Mouse (Mus musculus): ENCODE data around the gene Spag4. TPM values are rescaled to one million over a fixed set of nuclear protein-coding genes. Genes with fewer than 3 reads are reported as not detected.

Spag4 gene
- polyA plus RNA-seq, 1 experiment from 2014 or later: 5.0 TPM

- Histone ChIP-seq H3K9me3 (ENCODE audit: control insufficient read depth, low read length) (no peaks in the 10 kb centered on the region), H3K4me3 (ENCODE audit: low read depth, low read length) (no peak within 1 kb of the TSS), H3K9ac (ENCODE audit: low read length) (no peak within 1 kb of the TSS), H3K27me3 (ENCODE audit: control insufficient read depth, insufficient read depth, low read length) (no peaks in the 10 kb centered on the region), H3K27ac (ENCODE audit: low read depth, low read length) (no peak within 1 kb of the TSS), H3K4me2 (ENCODE audit: low read depth, low read length, severe bottlenecking) (no peak within 1 kb of the TSS), H3K4me1 (replicated peaks; ENCODE audit: control insufficient read depth, insufficient read depth, low read length) (no peaks in the 10 kb centered on the region), H3K36me3 (ENCODE audit: control insufficient read depth, insufficient read depth, low read length) (no peaks in the 10 kb centered on the region)
- no peak for ATAC-seq (replicated peaks; ENCODE audit: low FRiP score)
- DNase-seq (ENCODE audit: low spot score): no peak
- WGBS: 82% methylated on average over 9 of the region's 9 CpGs
Observed at GRCm38 (mm10) chr2:156052816-156053215, 12.2 kb upstream of the Spag4 start, which contains the start of gene Fer1l4. Gene Fer1l4 (minus strand): TSS chr2:156052947.

GRCm38 (mm10) chr2:156066126-156066525 is 1.2 kb downstream of the Spag4 start:
- Histone ChIP-seq H3K27ac (ENCODE audit: low read depth, low read length) (no peak overlapping the region), H3K9me3 (ENCODE audit: control insufficient read depth, low read length) (no peaks in the 10 kb centered on the region), H3K4me3 (ENCODE audit: low read depth, low read length) (peak overlapping the region; percentile 62), H3K36me3 (ENCODE audit: control insufficient read depth, insufficient read depth, low read length) (peaks cover 4% of the 10 kb centered on the region; the same call in 1 of the 2 replicates), H3K9ac (ENCODE audit: low read length) (peak overlapping the region; percentile 81), H3K4me1 (replicated peaks; ENCODE audit: control insufficient read depth, insufficient read depth, low read length) (peaks cover 11% of the 10 kb centered on the region; the same call in 1 of the 2 replicates), H3K4me2 (ENCODE audit: low read depth, low read length, severe bottlenecking) (peak overlapping the region; percentile 93), H3K27me3 (ENCODE audit: control insufficient read depth, insufficient read depth, low read length) (no peaks in the 10 kb centered on the region)
- 35% methylated on average over 9 of the region's 10 CpGs for WGBS
- ATAC-seq (replicated peaks; ENCODE audit: low FRiP score) (no peak), DNase-seq (ENCODE audit: low spot score) (no peak)

GRCm38 (mm10) chr2:156067916-156068315 is 2.9 kb downstream of the Spag4 start:
- H3K9me3 ChIP-seq (ENCODE audit: control insufficient read depth, low read length): no peaks in the 10 kb centered on the region
- no peak overlapping the region for H3K4me2 ChIP-seq (ENCODE audit: low read depth, low read length, severe bottlenecking)
- H3K4me1 ChIP-seq (replicated peaks; ENCODE audit: control insufficient read depth, insufficient read depth, low read length): peaks cover 11% of the 10 kb centered on the region; the same call in 1 of the 2 replicates
- no peak for DNase-seq (ENCODE audit: low spot score)
- peaks cover 4% of the 10 kb centered on the region; the same call in 1 of the 2 replicates for H3K36me3 ChIP-seq (ENCODE audit: control insufficient read depth, insufficient read depth, low read length)
- no peaks in the 10 kb centered on the region for H3K27me3 ChIP-seq (ENCODE audit: control insufficient read depth, insufficient read depth, low read length)
- no peak for ATAC-seq (replicated peaks; ENCODE audit: low FRiP score)
- 94% methylated on average over 10 of the region's 10 CpGs for WGBS
- no peak overlapping the region for H3K27ac ChIP-seq (ENCODE audit: low read depth, low read length)
- no peak overlapping the region for H3K9ac ChIP-seq (ENCODE audit: low read length)
- H3K4me3 ChIP-seq (ENCODE audit: low read depth, low read length): no peak overlapping the region

GRCm38 (mm10) chr2:156071236-156071635 is 6.3 kb downstream of the Spag4 start:
- no peaks in the 10 kb centered on the region for H3K9me3 ChIP-seq (ENCODE audit: control insufficient read depth, low read length)
- H3K9ac ChIP-seq (ENCODE audit: low read length): no peak overlapping the region
- H3K27me3 ChIP-seq (ENCODE audit: control insufficient read depth, insufficient read depth, low read length): no peaks in the 10 kb centered on the region
- H3K4me3 ChIP-seq (ENCODE audit: low read depth, low read length): no peak overlapping the region
- peaks cover 23% of the 10 kb centered on the region for H3K36me3 ChIP-seq (ENCODE audit: control insufficient read depth, insufficient read depth, low read length)
- H3K4me2 ChIP-seq (ENCODE audit: low read depth, low read length, severe bottlenecking): no peak overlapping the region
- 96% methylated on average over 10 of the region's 10 CpGs for WGBS
- H3K4me1 ChIP-seq (replicated peaks; ENCODE audit: control insufficient read depth, insufficient read depth, low read length): peaks cover 2% of the 10 kb centered on the region; the same call in 1 of the 2 replicates
- DNase-seq (ENCODE audit: low spot score) (no peak), ATAC-seq (replicated peaks; ENCODE audit: low FRiP score) (no peak)
- no peak overlapping the region for H3K27ac ChIP-seq (ENCODE audit: low read depth, low read length)

GRCm38 (mm10) chr2:156073725-156074124 is 8.8 kb downstream of the Spag4 start:
- H3K4me1 ChIP-seq (replicated peaks; ENCODE audit: control insufficient read depth, insufficient read depth, low read length): no peaks in the 10 kb centered on the region
- WGBS: 97% methylated on average over 15 of the region's 15 CpGs
- no peak for DNase-seq (ENCODE audit: low spot score)
- no peaks in the 10 kb centered on the region for H3K27me3 ChIP-seq (ENCODE audit: control insufficient read depth, insufficient read depth, low read length)
- no peak overlapping the region for H3K27ac ChIP-seq (ENCODE audit: low read depth, low read length)
- no peak for ATAC-seq (replicated peaks; ENCODE audit: low FRiP score)
- peaks cover 37% of the 10 kb centered on the region for H3K36me3 ChIP-seq (ENCODE audit: control insufficient read depth, insufficient read depth, low read length)
- H3K9ac ChIP-seq (ENCODE audit: low read length): no peak overlapping the region
- no peaks in the 10 kb centered on the region for H3K9me3 ChIP-seq (ENCODE audit: control insufficient read depth, low read length)
- H3K4me3 ChIP-seq (ENCODE audit: low read depth, low read length): no peak overlapping the region
- no peak overlapping the region for H3K4me2 ChIP-seq (ENCODE audit: low read depth, low read length, severe bottlenecking)

DNA sequence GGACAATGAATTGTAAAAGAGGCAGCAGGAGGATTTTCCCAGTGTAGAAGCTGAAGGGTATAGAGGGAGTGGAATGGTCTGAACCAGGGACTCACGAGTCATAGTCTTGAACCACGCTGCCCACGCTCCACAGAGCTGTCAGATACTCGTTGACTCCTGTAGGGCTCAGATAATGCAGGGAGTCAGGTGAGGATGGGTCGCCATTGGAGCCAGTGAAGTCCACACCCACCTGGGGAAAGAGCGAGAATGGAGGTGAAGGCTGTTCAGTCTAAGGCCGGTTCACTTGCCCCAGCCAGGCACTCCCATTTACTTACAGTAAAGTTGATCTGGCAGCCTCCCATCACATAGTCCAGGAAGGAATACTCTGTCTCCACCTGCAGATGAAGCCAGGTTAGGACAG is 12.5 kb downstream of the Spag4 start:
- no peaks in the 10 kb centered on the region for H3K9me3 ChIP-seq (ENCODE audit: control insufficient read depth, low read length)
- peaks cover 39% of the 10 kb centered on the region for H3K36me3 ChIP-seq (ENCODE audit: control insufficient read depth, insufficient read depth, low read length)

DNA sequence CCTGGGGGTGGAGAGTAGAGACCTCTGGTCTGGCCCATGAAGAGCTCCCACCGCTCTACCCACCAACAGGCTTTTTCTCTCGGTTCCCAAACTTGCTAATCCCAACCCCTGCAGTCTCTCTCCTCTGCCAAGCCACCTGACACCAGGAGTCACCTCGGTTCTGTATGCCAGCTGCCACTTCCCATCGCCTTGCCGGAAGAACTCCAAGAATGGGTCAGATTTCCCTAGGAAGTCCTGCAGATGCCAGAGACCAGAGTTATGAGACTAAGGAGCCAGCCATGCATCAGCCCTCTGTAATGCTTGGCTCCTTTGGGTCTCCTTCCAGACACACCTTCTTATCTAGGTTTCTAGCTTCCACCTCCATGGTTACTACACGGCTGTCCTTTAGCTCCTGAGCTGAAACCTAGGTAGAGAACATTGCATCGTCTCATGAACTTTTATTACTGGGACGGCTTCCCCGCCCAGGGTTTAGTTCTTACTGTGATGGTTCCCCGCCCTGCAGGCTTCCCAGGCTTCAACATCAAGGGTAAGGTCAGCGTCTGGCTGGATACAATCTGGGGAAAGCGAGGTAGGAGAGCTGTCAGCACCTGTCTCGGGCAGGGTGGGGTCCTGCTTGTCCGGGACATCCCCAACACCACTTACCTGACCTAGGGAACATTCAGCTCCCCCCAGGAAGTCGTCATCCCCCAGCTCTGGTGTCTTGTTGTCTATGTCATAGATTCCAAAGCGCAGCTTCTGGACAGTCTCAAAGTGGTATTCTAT is 13.6 kb downstream of the Spag4 start:
- H3K36me3 ChIP-seq (ENCODE audit: control insufficient read depth, insufficient read depth, low read length): peaks cover 34% of the 10 kb centered on the region
- WGBS: 94% methylated on average over 16 of the region's 16 CpGs
- no peak overlapping the region for H3K4me3 ChIP-seq (ENCODE audit: low read depth, low read length)
- H3K4me2 ChIP-seq (ENCODE audit: low read depth, low read length, severe bottlenecking): no peak overlapping the region
- DNase-seq (ENCODE audit: low spot score) (no peak), ATAC-seq (replicated peaks; ENCODE audit: low FRiP score) (no peak)
- H3K27me3 ChIP-seq (ENCODE audit: control insufficient read depth, insufficient read depth, low read length): no peaks in the 10 kb centered on the region
- H3K9me3 ChIP-seq (ENCODE audit: control insufficient read depth, low read length): no peaks in the 10 kb centered on the region
- no peak overlapping the region for H3K27ac ChIP-seq (ENCODE audit: low read depth, low read length)
- no peak overlapping the region for H3K9ac ChIP-seq (ENCODE audit: low read length)
- H3K4me1 ChIP-seq (replicated peaks; ENCODE audit: control insufficient read depth, insufficient read depth, low read length): no peaks in the 10 kb centered on the region

More for the DNA sequence above, 12.5 kb downstream of the Spag4 start:
- H3K4me1 ChIP-seq (replicated peaks; ENCODE audit: control insufficient read depth, insufficient read depth, low read length): no peaks in the 10 kb centered on the region
- no peak for ATAC-seq (replicated peaks; ENCODE audit: low FRiP score)
- no peak for DNase-seq (ENCODE audit: low spot score)
- 89% methylated on average over 7 of the region's 7 CpGs for whole genome bisulfite sequencing
- no peak overlapping the region for H3K9ac ChIP-seq (ENCODE audit: low read length)
- no peaks in the 10 kb centered on the region for H3K27me3 ChIP-seq (ENCODE audit: control insufficient read depth, insufficient read depth, low read length)
- H3K4me3 ChIP-seq (ENCODE audit: low read depth, low read length): no peak overlapping the region
- no peak overlapping the region for H3K4me2 ChIP-seq (ENCODE audit: low read depth, low read length, severe bottlenecking)
- no peak overlapping the region for H3K27ac ChIP-seq (ENCODE audit: low read depth, low read length)

- Histone ChIP-seq H3K4me1 (replicated peaks; ENCODE audit: control insufficient read depth, insufficient read depth, low read length) (no peaks in the 10 kb centered on the region), H3K27ac (ENCODE audit: low read depth, low read length) (no peak overlapping the region), H3K9ac (ENCODE audit: low read length) (no peak overlapping the region), H3K9me3 (ENCODE audit: control insufficient read depth, low read length) (no peaks in the 10 kb centered on the region), H3K27me3 (ENCODE audit: control insufficient read depth, insufficient read depth, low read length) (no peaks in the 10 kb centered on the region), H3K36me3 (ENCODE audit: control insufficient read depth, insufficient read depth, low read length) (peaks cover 28% of the 10 kb centered on the region), H3K4me3 (ENCODE audit: low read depth, low read length) (no peak overlapping the region), H3K4me2 (ENCODE audit: low read depth, low read length, severe bottlenecking) (no peak overlapping the region)
- WGBS: 93% methylated on average over 8 of the region's 8 CpGs
- DNase-seq (ENCODE audit: low spot score) (no peak), ATAC-seq (replicated peaks; ENCODE audit: low FRiP score) (no peak)
Observed at GRCm38 (mm10) chr2:156079183-156079560, 14.2 kb downstream of the Spag4 start.

GRCm38 (mm10) chr2:156079674-156080073 is 14.7 kb downstream of the Spag4 start:
- WGBS: 54% methylated on average over 4 of the region's 4 CpGs
- Histone ChIP-seq H3K27ac (ENCODE audit: low read depth, low read length) (no peak overlapping the region), H3K4me3 (ENCODE audit: low read depth, low read length) (no peak overlapping the region), H3K9ac (ENCODE audit: low read length) (no peak overlapping the region), H3K9me3 (ENCODE audit: control insufficient read depth, low read length) (no peaks in the 10 kb centered on the region), H3K27me3 (ENCODE audit: control insufficient read depth, insufficient read depth, low read length) (no peaks in the 10 kb centered on the region), H3K4me1 (replicated peaks; ENCODE audit: control insufficient read depth, insufficient read depth, low read length) (no peaks in the 10 kb centered on the region), H3K4me2 (ENCODE audit: low read depth, low read length, severe bottlenecking) (no peak overlapping the region), H3K36me3 (ENCODE audit: control insufficient read depth, insufficient read depth, low read length) (peaks cover 28% of the 10 kb centered on the region; the same call in 1 of the 2 replicates)
- ATAC-seq (replicated peaks; ENCODE audit: low FRiP score) (no peak), DNase-seq (ENCODE audit: low spot score) (no peak)

All from forebrain, embryonic 11.5 days (tissue).